Mouse (Mus musculus) E14TG2a.4 (cell line): ENCODE measurements around the gene Zfr2.
A peak's percentile ranks its signal among the peaks of the same experiment; 100 is the strongest.

Experiments used
- H3K27me3 ChIP-seq: 2 replicates; pipeline ENCODE4 v1.6.1; 2014; ENCODE audit warnings: low read length, control low read depth; ENCODE audit not compliant: insufficient read depth
- H3K36me3 ChIP-seq: 2 replicates; pipeline ENCODE4 v1.6.1; 2014; ENCODE audit warnings: low read length, control low read depth; ENCODE audit not compliant: insufficient read depth
- H3K4me1 ChIP-seq: replicated peaks from 2 replicates; pipeline ENCODE4 v1.6.1; 2014; ENCODE audit warnings: low read depth, low read length, control low read depth
- H3K4me3 ChIP-seq: replicated peaks from 2 replicates; pipeline ENCODE4 v1.5.1; 2014; ENCODE audit warnings: mild to moderate bottlenecking, low read length
- H3K9me3 ChIP-seq: 2 replicates; pipeline ENCODE4 v1.6.1; 2014; ENCODE audit warnings: low read length, control low read depth
- CTCF ChIP-seq: conservative IDR thresholded peaks from 2 replicates; pipeline ENCODE4 v1.5.1; 2014; ENCODE audit warnings: low read length
- NANOG ChIP-seq: IDR thresholded peaks from 2 replicates; pipeline ENCODE4 v1.6.1; 2014; ENCODE audit warnings: borderline replicate concordance, low read length, mixed read lengths
- POU5F1 ChIP-seq: IDR thresholded peaks from 2 replicates; pipeline ENCODE4 v1.6.1; 2014; ENCODE audit warnings: low read length, borderline replicate concordance

Zfr2 gene

DNA sequence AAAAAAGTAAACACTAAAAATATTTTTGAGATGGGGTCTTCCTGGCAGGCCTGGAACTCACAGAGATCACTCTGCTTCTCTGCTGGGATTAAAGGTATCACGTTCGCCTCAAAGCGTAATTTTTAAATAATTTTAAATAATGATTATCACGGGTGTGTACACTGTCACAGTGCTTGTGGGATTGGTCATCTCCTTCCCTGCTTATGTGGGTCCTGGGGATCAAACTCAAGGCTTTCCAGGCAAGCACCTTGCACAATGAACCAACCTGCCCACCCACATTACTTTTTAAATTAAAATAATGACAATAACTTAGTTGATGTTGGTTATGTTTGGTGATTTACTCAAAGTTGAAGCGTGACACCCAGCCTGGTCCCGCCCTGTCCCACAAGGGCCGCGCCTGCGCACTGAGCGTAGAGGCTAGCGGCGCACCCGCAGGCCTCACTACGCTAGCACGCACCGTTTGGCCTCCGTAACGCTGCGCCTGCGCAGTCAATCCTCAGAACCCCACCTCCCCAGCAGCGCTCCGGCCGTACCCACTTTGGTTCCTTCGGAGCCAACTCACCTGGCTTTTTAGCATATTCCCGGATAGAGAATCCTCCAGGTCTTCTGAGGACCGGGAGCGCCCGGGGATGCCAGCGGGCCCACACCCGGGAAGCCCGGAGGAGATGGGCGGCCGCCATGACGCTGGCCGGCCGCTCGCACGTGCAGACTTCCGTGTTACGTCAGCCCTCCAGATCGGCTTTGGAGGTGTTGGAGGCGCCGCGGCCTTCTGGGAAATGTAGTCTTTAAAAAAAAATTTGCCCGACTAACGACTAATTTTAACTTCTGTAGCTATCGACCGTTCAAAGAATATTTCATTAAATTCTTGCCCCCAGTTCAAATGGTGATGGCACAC, 33.5 kb downstream of the Zfr2 start, which contains the start of the genes Mrpl54 and Apba3:
TSS of gene Mrpl54 (minus strand) at position 724 of the 895 bp plus-strand sequence.
TSS of gene Apba3 (plus strand) at position 750 of the 895 bp plus-strand sequence.
- H3K9me3 ChIP-seq, result no peaks in the 10 kb centered on the region
- H3K4me1 ChIP-seq, result peaks cover 78% of the 10 kb centered on the region
- peaks cover 59% of the 10 kb centered on the region for H3K36me3 ChIP-seq
- H3K27me3 ChIP-seq, result no peaks in the 10 kb centered on the region
- no peak for TF ChIP-seq CTCF
- TF ChIP-seq NANOG, result no peak
- TF ChIP-seq POU5F1, result no peak
- peak within 1 kb of the TSS; percentile 94 for H3K4me3 ChIP-seq

DNA sequence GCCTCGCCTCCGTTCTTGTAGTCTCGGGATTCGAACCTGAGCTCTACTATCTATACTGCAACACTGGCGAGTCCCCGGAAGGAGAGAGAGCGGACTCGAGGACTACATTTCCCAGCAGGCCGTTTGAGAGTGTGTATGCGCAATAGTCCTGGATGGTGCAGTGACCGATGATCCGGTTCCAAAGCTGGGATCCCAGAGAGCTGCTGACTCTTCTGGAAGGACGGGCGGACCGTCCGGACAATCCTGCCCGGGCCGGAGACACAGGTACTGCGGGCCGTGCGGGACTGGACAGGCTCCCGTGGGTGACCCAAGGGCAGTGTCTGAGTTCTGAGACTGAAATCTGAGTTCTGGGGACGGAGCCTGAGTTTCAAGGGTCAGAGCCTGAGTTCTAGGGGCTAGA, 35.1 kb downstream of the Zfr2 start:
- TF ChIP-seq NANOG, result no peak
- no peak for TF ChIP-seq CTCF
- no peak for TF ChIP-seq POU5F1
- H3K36me3 ChIP-seq, result peaks cover 59% of the 10 kb centered on the region

DNA sequence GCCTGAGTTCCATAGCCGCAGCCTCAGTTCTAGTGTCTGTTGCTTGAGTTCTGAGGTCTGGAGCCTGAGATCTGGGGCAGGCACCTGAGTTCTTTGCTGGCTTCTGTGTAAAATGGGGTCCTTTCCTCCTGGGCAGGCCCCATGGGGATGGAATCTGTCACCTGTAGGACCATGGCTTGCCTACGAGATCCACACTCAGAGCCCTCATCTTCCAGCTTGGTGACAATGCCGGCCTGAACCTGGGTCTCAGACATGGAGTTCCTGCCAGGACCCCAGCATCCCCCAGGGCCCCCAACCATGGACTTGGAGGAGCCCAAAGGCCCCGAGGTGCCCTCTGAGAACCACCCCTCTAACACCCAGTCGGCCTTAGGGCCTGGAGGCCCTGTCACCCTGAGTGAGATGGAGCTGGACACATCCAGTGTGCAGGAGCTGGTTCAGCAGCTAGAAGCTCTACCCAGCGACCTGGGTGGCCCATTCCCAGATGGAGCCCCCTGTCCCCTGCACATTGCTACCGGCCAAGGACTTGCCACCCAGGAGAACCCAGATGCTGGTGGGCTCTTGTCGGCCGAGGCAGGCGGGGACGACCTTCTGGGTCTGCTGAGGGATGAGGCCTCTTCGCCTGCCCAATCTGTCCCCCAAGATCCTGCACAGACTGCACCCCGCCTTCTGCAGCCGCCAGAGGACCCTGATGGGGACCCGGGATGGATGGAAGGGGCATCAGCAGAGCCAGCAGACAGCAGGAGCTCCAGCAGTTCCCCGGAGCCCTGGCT, 35.9 kb downstream of the Zfr2 start:
- peaks cover 78% of the 10 kb centered on the region for H3K4me1 ChIP-seq
- no peak for TF ChIP-seq CTCF
- TF ChIP-seq NANOG, result no peak
- no peak for TF ChIP-seq POU5F1
- no peaks in the 10 kb centered on the region for H3K9me3 ChIP-seq
- H3K27me3 ChIP-seq, result no peaks in the 10 kb centered on the region
- H3K4me3 ChIP-seq, result peak overlapping the region; percentile 94
- H3K36me3 ChIP-seq, result peaks cover 59% of the 10 kb centered on the region

More for the DNA sequence above, 35.1 kb downstream of the Zfr2 start:
- peak overlapping the region; percentile 94 for H3K4me3 ChIP-seq
- no peaks in the 10 kb centered on the region for H3K9me3 ChIP-seq
- peaks cover 77% of the 10 kb centered on the region for H3K4me1 ChIP-seq
- no peaks in the 10 kb centered on the region for H3K27me3 ChIP-seq

DNA sequence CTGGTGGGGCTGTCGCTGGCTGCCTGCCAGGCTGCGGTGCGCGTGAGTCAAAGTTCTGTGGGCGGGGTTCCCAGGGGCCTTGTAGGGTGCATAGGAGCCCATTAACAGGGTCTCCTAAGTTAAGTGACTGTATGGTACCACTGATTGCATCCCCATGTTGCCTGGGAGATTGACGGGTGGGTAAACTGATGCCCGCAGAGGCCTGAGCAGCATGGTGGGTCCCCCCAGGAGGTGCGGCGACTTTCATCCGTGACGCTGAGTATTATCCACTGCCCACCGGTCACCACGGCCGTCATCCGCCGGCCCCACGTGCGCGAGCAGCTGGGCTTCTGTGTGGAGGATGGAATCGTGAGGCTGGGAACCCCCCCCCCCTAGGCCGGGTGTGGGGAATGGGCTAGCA, 39.4 kb downstream of the Zfr2 start:
- Histone ChIP-seq H3K27me3 (peaks cover 5% of the 10 kb centered on the region; the same call in 1 of the 2 replicates), H3K4me1 (peaks cover 68% of the 10 kb centered on the region), H3K36me3 (peaks cover 60% of the 10 kb centered on the region), H3K9me3 (no peaks in the 10 kb centered on the region), H3K4me3 (peak overlapping the region; percentile 67)
- TF ChIP-seq CTCF (no peak), NANOG (no peak), POU5F1 (no peak)

DNA sequence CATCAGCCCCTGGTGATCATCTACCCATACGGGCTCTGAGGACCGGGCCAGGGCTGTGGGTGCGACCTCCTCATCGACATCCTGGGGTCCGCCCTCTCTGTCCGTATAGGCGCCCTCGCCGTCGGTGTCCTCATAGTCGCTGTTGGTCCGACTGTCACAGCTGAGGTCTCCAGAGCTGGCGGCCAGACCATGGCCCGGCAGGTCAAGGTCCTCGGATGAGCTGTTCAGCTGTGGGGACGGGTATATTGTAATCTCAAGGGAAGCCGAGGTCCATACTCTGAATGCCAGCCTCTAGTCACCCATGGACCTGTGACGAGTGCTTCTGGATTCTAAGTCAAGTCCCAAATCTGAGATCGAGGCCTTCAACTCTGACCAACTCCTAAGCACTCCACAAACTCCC, 40.9 kb downstream of the Zfr2 start:
- Histone ChIP-seq H3K27me3 (peaks cover 10% of the 10 kb centered on the region; the same call in 1 of the 2 replicates), H3K4me3 (peak overlapping the region; percentile 7), H3K9me3 (no peaks in the 10 kb centered on the region), H3K36me3 (peaks cover 60% of the 10 kb centered on the region), H3K4me1 (peaks cover 73% of the 10 kb centered on the region)
- TF ChIP-seq POU5F1 (no peak), CTCF (no peak), NANOG (no peak)

DNA sequence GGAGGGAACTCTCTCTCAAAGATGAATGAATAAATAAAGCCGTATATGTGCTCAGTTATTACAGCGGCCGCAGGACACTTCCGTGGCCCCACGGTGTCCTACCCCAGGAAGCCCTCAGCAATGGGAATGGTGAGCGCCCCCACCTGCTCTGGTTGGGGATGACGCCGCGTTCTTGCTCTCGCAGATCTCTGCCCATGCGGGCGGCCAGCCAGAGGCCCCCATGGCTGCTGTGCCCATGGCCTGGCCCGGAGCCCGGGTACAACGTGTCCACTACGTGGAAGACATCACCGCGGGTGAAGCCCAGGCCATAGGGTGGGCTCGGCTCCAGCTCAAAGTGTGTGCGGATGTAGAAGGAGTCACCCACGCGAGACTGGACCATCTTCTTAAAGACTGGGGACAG, 44.7 kb downstream of the Zfr2 start:
- TF ChIP-seq CTCF, result peak; percentile 23
- no peak for TF ChIP-seq POU5F1
- H3K27me3 ChIP-seq, result peaks cover 28% of the 10 kb centered on the region
- H3K4me3 ChIP-seq, result peak overlapping the region; percentile 75
- H3K36me3 ChIP-seq, result peaks cover 39% of the 10 kb centered on the region
- peaks cover 78% of the 10 kb centered on the region for H3K4me1 ChIP-seq
- H3K9me3 ChIP-seq, result no peaks in the 10 kb centered on the region

DNA sequence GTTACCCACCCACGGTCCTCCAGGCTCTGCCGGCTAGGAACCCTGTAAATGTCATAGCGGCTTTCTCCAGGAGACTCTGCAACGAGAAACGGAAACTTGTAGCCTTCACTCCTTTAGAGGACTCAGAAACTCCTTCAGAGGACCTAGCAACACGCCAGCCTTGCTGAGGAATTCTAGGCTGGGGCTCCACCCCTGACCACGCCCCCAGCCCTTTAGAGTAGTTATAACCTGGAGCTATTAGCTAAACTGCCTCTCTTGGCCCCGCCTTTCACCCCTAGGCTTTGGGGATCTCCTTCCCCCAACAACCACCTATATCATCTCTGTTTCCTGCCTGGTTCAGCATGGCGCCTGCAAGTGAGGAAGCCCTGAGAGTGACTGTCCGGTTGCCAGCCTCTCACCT, 46.5 kb downstream of the Zfr2 start:
- Histone ChIP-seq H3K9me3 (no peaks in the 10 kb centered on the region), H3K4me1 (peaks cover 78% of the 10 kb centered on the region)
- TF ChIP-seq CTCF, result no peak

DNA sequence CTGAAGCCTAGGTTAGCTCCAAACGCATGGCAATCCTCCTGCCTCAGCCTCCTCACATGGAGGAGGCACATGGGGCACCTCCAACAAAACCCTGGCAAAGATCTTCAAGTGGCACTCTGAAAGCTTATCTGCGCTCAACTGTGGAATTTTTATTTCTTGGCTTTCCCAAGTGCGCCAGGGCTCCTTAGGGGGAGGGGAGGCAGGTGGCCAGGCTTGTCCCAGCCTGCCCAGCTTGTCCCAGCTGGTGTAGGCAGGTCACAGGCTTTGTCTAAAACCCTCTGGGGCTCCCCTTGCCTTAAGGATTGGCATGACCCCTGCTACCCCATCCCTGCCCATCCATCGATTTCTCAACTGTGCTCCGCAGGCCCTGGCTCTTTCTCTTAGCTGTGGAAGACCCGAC, 51.2 kb downstream of the Zfr2 start:
- Histone ChIP-seq H3K4me3 (peak overlapping the region; percentile 80), H3K36me3 (peaks cover 8% of the 10 kb centered on the region; the same call in 1 of the 2 replicates), H3K9me3 (no peaks in the 10 kb centered on the region), H3K27me3 (peaks cover 40% of the 10 kb centered on the region), H3K4me1 (peaks cover 92% of the 10 kb centered on the region)
- TF ChIP-seq POU5F1 (no peak), CTCF (no peak), NANOG (no peak)

More for the DNA sequence above, 46.5 kb downstream of the Zfr2 start:
- H3K36me3 ChIP-seq, result peaks cover 25% of the 10 kb centered on the region
- H3K27me3 ChIP-seq, result peaks cover 40% of the 10 kb centered on the region
- H3K4me3 ChIP-seq, result peak overlapping the region; percentile 64
